Mouse (Mus musculus): ENCODE measurements around the gene Aicda.

DNA sequence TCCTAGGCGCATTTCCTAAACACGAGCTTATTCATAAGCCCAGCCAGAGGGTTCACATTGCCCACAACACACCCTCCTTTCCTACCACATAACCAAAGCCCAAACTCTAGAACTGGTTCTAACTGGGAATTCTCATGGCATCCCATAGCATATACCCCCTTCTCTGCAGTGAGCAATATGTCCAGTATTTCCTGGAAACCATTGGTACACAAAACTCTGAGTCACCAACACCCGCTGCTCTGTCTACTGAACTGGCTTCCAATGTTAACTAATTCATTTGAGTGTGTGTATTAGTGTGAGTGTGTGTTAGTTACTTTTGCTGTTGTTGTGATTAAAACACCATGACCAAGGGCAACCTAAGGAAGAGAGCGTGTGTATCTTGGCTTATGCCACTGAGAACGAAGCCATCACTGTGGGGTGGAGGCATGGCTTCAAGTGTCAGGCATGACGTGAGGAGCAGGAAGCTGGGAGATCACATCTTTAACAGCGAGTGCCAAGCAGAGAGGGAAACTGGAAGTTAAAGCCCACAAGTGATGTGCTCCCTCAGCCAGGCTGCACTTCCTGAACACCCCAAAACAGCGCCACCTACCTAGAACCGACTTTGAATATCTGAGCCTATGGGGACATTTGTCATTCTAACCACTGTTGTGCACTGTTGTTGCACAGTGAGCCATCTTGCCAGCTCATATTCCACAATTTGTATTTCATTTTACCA is 11.6 kb downstream of the Aicda start:
- TF ChIP-seq CTCF (IDR thresholded peaks at IDR 0.05; ENCODE audit: low read depth) (no peak), EP300 (IDR thresholded peaks at IDR 0.05; ENCODE audit: low read depth) (no peak)

Measured in heart, postnatal 0 days (tissue).